Mouse (Mus musculus): Measurements from ENCODE around the gene Cd5.

GRCm38 (mm10) chr19:10767631-10768030 is 28.8 kb upstream of the Cd5 start:
- TF ChIP-seq CTCF (IDR thresholded peaks at IDR 0.05), result no peak
- TF ChIP-seq EP300 (IDR thresholded peaks at IDR 0.05), result no peak
